In the genomic region with DNA sequence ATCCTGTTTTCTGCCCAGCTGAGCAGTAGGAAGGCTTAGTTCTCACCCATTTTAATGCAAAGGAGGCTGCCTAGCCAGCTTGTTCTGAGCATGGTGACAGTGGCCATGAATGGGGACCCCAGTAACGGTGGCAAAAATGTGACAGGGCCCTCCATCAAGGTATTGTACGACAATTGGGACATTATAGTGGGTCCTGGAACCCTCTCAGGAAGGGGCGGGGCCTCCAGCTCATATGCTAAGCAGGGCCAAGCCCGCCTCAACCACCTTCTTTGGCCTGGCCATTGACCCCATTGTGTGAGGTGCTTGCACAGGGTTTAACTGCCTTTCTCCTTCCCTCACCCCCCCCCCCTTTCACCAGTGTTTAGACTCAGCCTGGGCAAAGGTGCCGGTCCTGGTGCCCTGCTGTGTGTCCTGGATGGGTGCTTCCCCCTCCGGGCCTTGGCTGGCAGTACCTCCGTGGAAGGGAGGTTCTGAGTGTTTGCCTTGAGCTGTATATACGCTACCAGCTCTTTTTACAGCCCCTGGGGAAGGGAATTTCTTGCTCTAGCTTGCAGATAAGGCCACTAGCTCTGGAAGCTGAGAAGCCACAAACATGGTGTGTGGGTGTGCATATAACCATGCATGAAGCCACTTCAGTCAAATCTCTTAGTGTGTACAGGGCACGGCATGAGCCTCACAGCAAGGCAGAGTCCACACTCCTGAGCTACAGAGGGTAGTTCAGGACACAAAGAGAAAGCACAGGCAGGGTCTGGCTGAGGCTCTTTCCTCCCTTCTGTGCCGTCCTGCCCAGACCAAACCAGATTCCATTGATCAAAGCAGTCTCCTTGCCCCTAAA, we compare ENCODE assay signal across 11 mouse cellular contexts.
DNase-seq lines count a peak whose midpoint lies in the region; ATAC-seq and TF ChIP-seq lines count a peak whose summit lies in the region.
"Had no signal": no experiment of that assay in that cellular context is flagged by ENCODE, and none has a peak within 500 bp of the region (broad histone marks: within the 10 kb centered on the region; RNA-seq: fewer than 3 reads in every experiment).

No protein-coding gene starts in this region.

- DNase-seq in layer of hippocampus, adult 2 months (ENCODE audit: low spot score in 2 of 2), result peak in 1 of 2 experiments; percentile 36
- DNase-seq in layer of hippocampus, postnatal 14 days (ENCODE audit: low spot score in 2 of 2), result no peak
- DNase-seq in forebrain, embryonic 14.5 days (ENCODE audit: low spot score), result peak; percentile 92
- peak; percentile 46 to 55 for DNase-seq in left cerebral cortex, postnatal 10 days (ENCODE audit: extremely low spot score in 1 of 2, low spot score in 2 of 2)
- DNase-seq in adrenal gland, adult 8-10 months, result no peak
- no peak for DNase-seq in thymus, postnatal 10 days (ENCODE audit: low spot score in 2 of 2)
- DNase-seq in c-Kit-positive CD71-positive TER-119-positive erythroid progenitor cells, embryonic 14.5 days (ENCODE audit: low spot score), result no peak
- DNase-seq: kidney, postnatal 14 days had no signal

- peak overlapping the region; percentile 22; the same call in 1 of the 2 replicates for H3K9ac ChIP-seq in forebrain, embryonic 14.5 days (ENCODE audit: low read length)
- H3K9ac ChIP-seq: heart, embryonic 15.5 days; limb, embryonic 15.5 days had no signal

- peaks cover 57% of the 10 kb centered on the region for H3K4me1 ChIP-seq in forebrain, embryonic 14.5 days (ENCODE audit: control insufficient read depth, insufficient read depth, low read length)
- peaks cover 54% of the 10 kb centered on the region for H3K4me1 ChIP-seq in olfactory bulb, adult 2 months (ENCODE audit: control insufficient read depth, insufficient read depth, low read length)
- H3K4me1 ChIP-seq: heart, embryonic 15.5 days had no signal

- H3K36me3 ChIP-seq in forebrain, embryonic 14.5 days (ENCODE audit: control insufficient read depth, insufficient read depth, low read length), result no peaks in the 10 kb centered on the region
- H3K36me3 ChIP-seq: heart, embryonic 15.5 days; limb, embryonic 15.5 days had no signal

- no peak overlapping the region for H3K4me3 ChIP-seq in layer of hippocampus, adult 2 months
- H3K4me3 ChIP-seq in forebrain, embryonic 14.5 days (ENCODE audit: low read depth, low read length), result no peak overlapping the region
- no peak overlapping the region for H3K4me3 ChIP-seq in olfactory bulb, adult 2 months (ENCODE audit: insufficient read depth, low read depth, low read length)
- H3K4me3 ChIP-seq: heart, embryonic 15.5 days; limb, embryonic 15.5 days had no signal

- H3K9me3 ChIP-seq in forebrain, embryonic 14.5 days (replicated peaks; ENCODE audit: control insufficient read depth, low read length), result no peaks in the 10 kb centered on the region
- H3K9me3 ChIP-seq: heart, embryonic 15.5 days; limb, embryonic 15.5 days had no signal

- no peaks in the 10 kb centered on the region for H3K27me3 ChIP-seq in forebrain, embryonic 14.5 days (replicated peaks; ENCODE audit: control insufficient read depth, insufficient read depth, low read length)

- WGBS in forebrain, embryonic 14.5 days, result 5% methylated on average over 10 of the region's 10 CpGs
- WGBS in olfactory bulb, adult 2 months, result 58% methylated on average over 10 of the region's 10 CpGs

- H3K27ac ChIP-seq in layer of hippocampus, adult 2 months, result peak overlapping the region; percentile 81
- peak overlapping the region; percentile 94 for H3K27ac ChIP-seq in forebrain, embryonic 14.5 days (ENCODE audit: low read depth, low read length)
- peak overlapping the region; percentile 28; the same call in 1 of the 2 replicates for H3K27ac ChIP-seq in olfactory bulb, adult 2 months (ENCODE audit: insufficient read depth, low read depth, low read length)
- H3K27ac ChIP-seq: heart, embryonic 15.5 days; limb, embryonic 15.5 days had no signal

- TF ChIP-seq POLR2A in olfactory bulb, adult 2 months (IDR thresholded peaks at IDR 0.05; ENCODE audit: insufficient read depth, low read depth, low read length), result no peak

- TF ChIP-seq CTCF in layer of hippocampus, adult 2 months (conservative IDR thresholded peaks at IDR 0.05), result no peak
- TF ChIP-seq CTCF in olfactory bulb, adult 2 months (IDR thresholded peaks at IDR 0.05; ENCODE audit: insufficient read depth, low read depth, low read length), result no peak

- peak; percentile 75 for ATAC-seq in forebrain, embryonic 14.5 days

- intact Hi-C loops in left cerebral cortex, postnatal 10 days (cut with DNase I), result loop anchor here (5.0 kb wide), 2 partner anchors 44 to 59 kb away; no protein-coding TSS in a partner anchor

- no peak overlapping the region for H3K4me2 ChIP-seq in forebrain, embryonic 14.5 days (ENCODE audit: low read length)
- H3K4me2 ChIP-seq: heart, embryonic 15.5 days; limb, embryonic 15.5 days had no signal

Comparison
In these comparisons a context has a peak if more than half of its experiments do, and no peak if none do; other contexts are left out.
1. DNase-seq: peak in forebrain, embryonic 14.5 days (single experiment) and left cerebral cortex, postnatal 10 days (2 of 2); none in layer of hippocampus, postnatal 14 days (0 of 2), adrenal gland, adult 8-10 months (single experiment), thymus, postnatal 10 days (0 of 2) and c-Kit-positive CD71-positive TER-119-positive erythroid progenitor cells, embryonic 14.5 days (single experiment).
2. H3K27ac ChIP-seq: peak in every context shown above with its lines; median percentile 94 in forebrain, embryonic 14.5 days; 81 in layer of hippocampus, adult 2 months; 28 in olfactory bulb, adult 2 months.